Mouse (Mus musculus) bone marrow macrophage, adult 2 months (primary cell): ENCODE data around the gene Med12l. TPM values are rescaled to one million over a fixed set of nuclear protein-coding genes. Genes with fewer than 3 reads are reported as not detected.

Experiments used
- H3K27ac ChIP-seq: 2 replicates; pipeline ENCODE4 v1.5.1; 2012; ENCODE audit warnings: low read depth, low read length; ENCODE audit not compliant: insufficient read depth
- H3K4me1 ChIP-seq: 2 replicates; pipeline ENCODE4 v1.6.1; 2012; ENCODE audit warnings: low read length; ENCODE audit not compliant: control insufficient read depth, insufficient read depth
- H3K4me3 ChIP-seq: 2 replicates; pipeline ENCODE4 v1.5.1; 2012; ENCODE audit warnings: mild to moderate bottlenecking, low read length, moderate library complexity; ENCODE audit not compliant: insufficient read depth
- CTCF ChIP-seq: IDR thresholded peaks from 2 replicates; pipeline ENCODE4 v1.5.1; 2012; ENCODE audit warnings: low read depth, mild to moderate bottlenecking, low read length, moderate library complexity
- POLR2A ChIP-seq: IDR thresholded peaks from 2 replicates; pipeline ENCODE4 v1.6.1; 2012; ENCODE audit warnings: mild to moderate bottlenecking, low read depth, low read length, borderline replicate concordance
- polyA plus RNA-seq: library from polyadenylated mRNA; stranded (reverse); fragments of >200 nt; gene quantifications from 2 replicates; pipeline ENCODE4 v1.2.4, GENCODE M21; 2012; ENCODE audit not compliant: missing spikeins, insufficient read depth, insufficient read length

Med12l gene
- polyA plus RNA-seq: 0.44 and 0.49 TPM in 2 replicates

DNA sequence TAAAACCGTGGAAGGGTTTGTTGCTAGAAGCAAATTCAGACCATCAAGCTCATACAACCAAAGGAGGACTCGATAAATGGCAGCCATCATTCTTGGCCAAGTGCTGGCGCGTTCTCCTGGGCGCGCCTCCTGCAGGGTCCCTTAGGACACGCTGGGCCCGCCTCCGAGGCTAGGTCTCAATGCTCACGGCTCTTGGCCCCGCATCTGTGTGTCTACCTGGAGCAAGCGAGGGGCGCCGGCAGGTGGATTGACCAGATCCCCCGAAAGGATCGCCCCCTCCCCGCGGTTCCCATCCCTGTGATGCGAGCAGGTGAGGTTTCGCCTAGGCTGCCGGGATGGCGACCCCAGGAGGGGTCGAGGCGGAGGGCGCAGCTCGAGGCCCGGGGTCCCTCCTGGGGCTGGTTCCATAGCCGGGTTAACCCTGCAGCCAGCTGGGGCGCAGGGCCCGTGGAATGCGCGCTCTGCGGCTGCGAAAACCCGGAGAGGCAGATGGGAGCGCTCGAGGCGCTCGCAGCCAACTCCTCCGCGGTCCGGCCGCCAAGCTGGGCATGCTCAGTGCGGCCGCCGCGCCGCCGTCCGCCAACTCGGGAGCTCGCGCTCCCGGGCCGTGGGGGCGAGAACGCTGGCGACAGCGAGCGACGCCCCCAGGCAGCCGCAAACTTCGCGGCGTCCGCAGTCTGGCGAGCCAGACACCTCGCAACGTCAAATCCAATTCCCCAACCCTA, at the start of gene Med12l:
TSS of gene Med12l (plus strand) at position 555 of the 725 bp plus-strand sequence.
- Histone ChIP-seq H3K4me1 (no peaks in the 10 kb centered on the region), H3K4me3 (peak within 1 kb of the TSS; percentile 44), H3K27ac (no peak within 1 kb of the TSS)
- no peak for TF ChIP-seq CTCF
- TF ChIP-seq POLR2A: no peak

- Histone ChIP-seq H3K27ac (no peak overlapping the region), H3K4me1 (no peaks in the 10 kb centered on the region), H3K4me3 (no peak overlapping the region)
- TF ChIP-seq CTCF: no peak
- no peak for TF ChIP-seq POLR2A
These were observed 44.5 kb upstream of the Med12l start for GRCm38 (mm10) chr3:58961166-58961565.

DNA sequence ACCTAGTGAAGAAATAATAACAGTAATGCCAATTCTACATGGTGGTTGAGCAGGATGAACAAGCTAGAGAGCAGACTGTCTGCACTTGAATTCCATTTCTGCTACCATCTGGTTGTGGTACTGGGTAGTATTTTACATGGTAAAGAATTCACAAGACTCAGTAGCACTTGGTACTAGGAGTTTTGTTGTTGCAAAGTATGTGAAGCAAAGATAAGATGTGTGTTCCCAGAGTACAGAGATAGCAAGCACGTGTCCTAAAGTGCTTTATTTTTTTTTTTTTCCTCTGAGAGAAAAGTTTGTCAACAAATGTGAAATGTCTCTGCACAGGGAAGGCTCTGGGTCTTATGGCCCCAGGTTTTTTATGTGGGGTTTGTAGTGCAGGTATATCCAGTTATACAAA, 28.2 kb upstream of the Med12l start:
- Histone ChIP-seq H3K27ac (no peak overlapping the region), H3K4me3 (no peak overlapping the region), H3K4me1 (peaks cover 4% of the 10 kb centered on the region; the same call in 1 of the 2 replicates)
- TF ChIP-seq CTCF (no peak), POLR2A (no peak)

DNA sequence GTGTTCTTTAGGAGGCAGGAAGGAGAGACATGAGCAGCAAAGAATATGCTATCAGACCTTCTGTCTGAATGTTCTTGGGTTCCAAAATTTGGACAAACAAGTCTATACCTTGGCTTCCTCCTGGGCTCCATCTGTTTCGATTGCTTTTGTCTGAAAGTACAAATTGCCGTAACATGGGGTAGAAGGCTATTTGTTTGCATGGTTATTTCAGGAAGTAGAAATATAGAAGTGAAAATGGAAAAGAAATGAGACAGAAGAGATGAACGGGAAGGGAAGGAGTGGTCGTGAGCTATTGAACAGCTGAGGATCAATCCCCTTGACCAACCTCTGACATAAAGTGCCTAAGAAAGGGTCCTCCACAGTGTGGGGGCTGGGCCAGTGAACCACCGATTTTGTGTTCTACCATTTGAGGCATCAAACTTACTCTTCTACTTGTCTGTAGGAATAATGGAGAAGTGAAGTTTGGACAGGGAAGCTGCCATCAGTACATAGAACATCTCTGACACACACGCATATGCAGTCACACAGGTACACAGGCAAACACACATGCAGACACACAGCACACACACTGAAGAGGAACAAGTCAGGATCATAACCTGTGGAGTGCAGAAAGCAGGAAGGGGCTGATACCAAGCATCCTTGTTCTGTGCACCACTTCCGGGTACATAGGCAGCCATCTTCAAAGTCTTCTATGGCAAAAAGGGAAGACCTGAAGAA, 27.6 kb upstream of the Med12l start:
- H3K4me3 ChIP-seq: no peak overlapping the region
- no peak overlapping the region for H3K27ac ChIP-seq
- H3K4me1 ChIP-seq: peaks cover 6% of the 10 kb centered on the region
- no peak for TF ChIP-seq CTCF
- TF ChIP-seq POLR2A: no peak

- H3K27ac ChIP-seq: no peak overlapping the region
- peaks cover 8% of the 10 kb centered on the region for H3K4me1 ChIP-seq
- H3K4me3 ChIP-seq: no peak overlapping the region
- no peak for TF ChIP-seq POLR2A
- TF ChIP-seq CTCF: no peak
These were observed 25.0 kb upstream of the Med12l start for GRCm38 (mm10) chr3:58980579-58980978.

DNA sequence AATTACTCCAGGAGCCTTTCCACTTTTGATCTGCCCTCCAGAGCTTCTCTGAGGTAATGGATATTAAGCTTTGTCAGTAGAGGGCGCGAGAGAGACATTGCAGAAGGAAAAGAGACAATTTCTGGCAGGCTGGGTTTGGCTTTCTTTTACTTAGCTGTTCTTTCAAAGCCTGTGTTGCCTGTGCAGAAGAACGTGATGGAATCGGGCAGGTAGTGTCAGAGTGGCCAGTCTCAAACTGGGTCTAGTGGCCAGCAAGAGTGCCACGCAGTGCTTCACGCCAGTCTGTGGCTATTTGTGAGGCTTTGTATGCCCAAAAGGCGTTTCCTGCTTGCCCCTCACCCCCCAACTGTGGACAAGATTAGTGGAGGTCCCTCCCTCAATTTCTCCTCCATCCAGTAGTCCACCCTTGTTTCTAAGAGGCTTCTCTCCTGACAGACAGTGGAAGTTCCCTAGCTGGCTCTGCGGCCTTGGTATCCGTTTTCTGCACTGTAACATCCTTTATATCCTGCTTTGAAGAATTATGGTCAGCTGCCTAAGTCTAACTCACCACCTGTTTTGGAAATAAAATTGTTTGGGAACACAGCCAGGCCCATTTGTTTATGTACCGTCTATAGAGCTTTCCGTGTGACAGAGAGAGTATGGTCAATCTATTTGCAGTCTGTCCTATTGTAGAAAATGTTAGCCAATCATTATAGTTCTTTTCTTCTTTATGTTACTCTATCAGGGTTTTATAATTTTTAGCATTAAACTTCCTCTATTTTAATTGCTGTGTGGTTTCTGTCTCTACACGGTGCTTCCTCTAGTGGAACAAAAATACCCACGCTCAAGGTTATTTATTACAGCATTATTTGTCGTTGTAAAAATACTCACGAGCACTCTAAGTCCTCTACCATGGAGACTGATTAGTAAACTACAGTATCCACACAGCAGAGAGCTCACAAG, 22.5 kb upstream of the Med12l start:
- Histone ChIP-seq H3K4me1 (peaks cover 6% of the 10 kb centered on the region), H3K4me3 (peak overlapping the region; percentile 24; the same call in 1 of the 2 replicates)

DNA sequence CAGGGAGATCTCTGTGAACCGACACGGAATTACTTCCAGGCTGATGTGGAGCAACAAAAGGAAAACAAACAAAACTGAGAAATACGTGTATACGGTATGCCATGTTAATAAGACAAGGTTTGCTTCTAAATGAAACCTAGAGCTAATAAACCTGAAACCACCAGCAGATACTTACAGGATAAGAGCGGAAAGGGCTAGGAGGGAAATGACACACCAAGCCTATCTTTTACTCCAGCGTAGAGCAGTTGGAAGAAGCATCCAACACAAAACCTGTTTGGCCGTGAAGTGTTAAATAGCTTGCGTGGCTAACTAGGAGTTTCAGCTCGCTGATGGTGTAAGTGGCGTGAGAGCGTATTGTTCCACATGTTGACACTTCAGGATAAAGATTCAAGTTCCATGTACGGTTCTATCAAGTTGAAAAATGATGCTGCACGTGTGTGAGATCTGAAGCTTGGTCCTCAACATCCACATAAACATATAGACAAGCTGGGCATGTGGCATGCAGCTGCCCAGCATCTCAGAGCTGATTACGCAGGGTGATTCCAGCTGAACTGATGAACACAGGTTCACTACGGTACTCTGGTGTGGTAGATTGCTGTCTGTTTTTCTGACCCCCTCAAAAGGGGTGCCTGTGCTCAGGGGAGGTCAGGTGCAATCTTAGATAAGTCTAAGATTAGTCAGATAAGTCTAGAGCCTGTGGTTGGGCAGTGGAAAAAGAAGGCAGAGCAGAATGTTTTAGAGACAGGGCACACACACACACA, 21.6 kb upstream of the Med12l start:
- Histone ChIP-seq H3K27ac (no peak overlapping the region), H3K4me1 (peaks cover 4% of the 10 kb centered on the region), H3K4me3 (no peak overlapping the region)
- no peak for TF ChIP-seq POLR2A
- TF ChIP-seq CTCF: no peak

More for the DNA sequence above, 22.5 kb upstream of the Med12l start:
- TF ChIP-seq POLR2A (no peak), CTCF (peak; percentile 55)
- no peak overlapping the region for H3K27ac ChIP-seq

DNA sequence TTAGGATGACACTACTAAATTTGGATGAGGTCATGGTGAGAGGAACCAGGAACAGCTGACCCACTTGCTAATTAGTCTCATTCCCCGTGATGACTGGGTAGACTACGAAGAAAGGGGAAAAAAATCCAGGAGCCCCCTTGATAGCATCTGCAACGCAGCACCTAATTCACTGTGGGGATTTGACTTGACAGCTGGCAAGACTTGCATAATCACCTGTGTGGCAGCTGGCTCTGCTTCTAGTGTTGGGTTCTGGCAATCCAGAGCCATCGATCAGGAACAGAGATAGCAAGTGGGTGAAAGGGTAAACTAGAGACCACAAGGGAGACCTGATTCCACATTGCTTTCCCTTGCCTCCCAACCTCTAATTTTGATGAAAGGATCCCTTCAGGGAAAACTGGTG, 19.8 kb upstream of the Med12l start:
- Histone ChIP-seq H3K4me3 (no peak overlapping the region), H3K4me1 (peaks cover 4% of the 10 kb centered on the region), H3K27ac (no peak overlapping the region)
- TF ChIP-seq CTCF: no peak
- TF ChIP-seq POLR2A: no peak

DNA sequence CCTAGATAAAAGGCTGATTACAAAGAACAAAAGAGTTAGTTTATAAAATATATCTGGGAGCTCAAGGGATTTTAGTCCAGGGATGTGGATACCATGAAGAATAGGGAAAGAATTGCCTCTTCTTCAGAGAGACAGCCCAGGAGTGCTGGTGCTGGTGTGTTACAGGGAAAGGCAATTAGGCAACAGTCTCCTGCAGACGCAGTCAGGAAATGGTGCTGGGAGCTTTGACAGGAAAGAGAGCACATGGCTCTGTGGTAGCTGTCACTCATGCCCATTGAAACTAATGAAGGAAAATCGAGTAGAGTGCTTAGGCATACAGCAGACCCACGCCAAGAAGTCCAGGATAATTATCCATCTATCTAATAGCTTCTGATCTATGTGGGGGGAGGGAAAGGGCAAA, 16.3 kb upstream of the Med12l start:
- TF ChIP-seq POLR2A: no peak
- TF ChIP-seq CTCF: no peak
- no peak overlapping the region for H3K4me3 ChIP-seq
- no peak overlapping the region for H3K27ac ChIP-seq
- no peaks in the 10 kb centered on the region for H3K4me1 ChIP-seq
